Mouse (Mus musculus) ES-E14 (cell line): ENCODE measurements around the gene Mpp4. TPM values are rescaled to one million over a fixed set of nuclear protein-coding genes. Genes with fewer than 3 reads are reported as not detected.

Experiments
- DNase-seq: peaks from one replicate; pipeline ENCODE4 v3.0.0-alpha.2; 2013; ENCODE audit warnings: low read depth, low spot score
- H3K27ac ChIP-seq: 2 replicates; pipeline ENCODE4 v1.5.1; 2012; ENCODE audit warnings: low read depth, mild to moderate bottlenecking, low read length, moderate library complexity, mixed read lengths; ENCODE audit not compliant: poor library complexity, insufficient read depth, severe bottlenecking
- H3K36me3 ChIP-seq: 2 replicates; pipeline ENCODE4 v1.6.1; 2012; ENCODE audit warnings: mild to moderate bottlenecking, low read length, moderate library complexity, mixed read lengths; ENCODE audit not compliant: control insufficient read depth, poor library complexity, insufficient read depth, severe bottlenecking
- H3K4me1 ChIP-seq, 2 experiments: fragments of 150-350 bp in 1 of 2; sonication (generic) in 1 of 2; 2 replicates each; pipeline ENCODE4 v1.6.1; 2012; ENCODE audit warnings: low read length in 2 of 2, mild to moderate bottlenecking in 1 of 2, mixed read lengths in 1 of 2; ENCODE audit not compliant: control insufficient read depth in 2 of 2, insufficient read depth in 2 of 2, poor library complexity in 1 of 2
- H3K4me3 ChIP-seq, 2 experiments: fragments of 150-350 bp in 1 of 2; sonication (generic) in 1 of 2; 2 replicates each; pipeline ENCODE4 v1.5.1; 2012; ENCODE audit warnings: low read length in 2 of 2, low read depth in 1 of 2, mild to moderate bottlenecking in 1 of 2, mixed read lengths in 1 of 2; ENCODE audit not compliant: insufficient read depth in 1 of 2, poor library complexity in 1 of 2, severe bottlenecking in 1 of 2
- H3K9ac ChIP-seq: 2 replicates; pipeline ENCODE4 v1.6.1; 2012; ENCODE audit warnings: low read depth, mild to moderate bottlenecking, low read length, mixed read lengths; ENCODE audit not compliant: poor library complexity, insufficient read depth, severe bottlenecking
- H3K9me3 ChIP-seq: fragments of 150-350 bp; sonication (generic); 2 replicates; pipeline ENCODE4 v1.6.1; 2012; ENCODE audit warnings: low read depth, mild to moderate bottlenecking, low read length; ENCODE audit not compliant: control insufficient read depth, insufficient read depth
- CHD2 ChIP-seq: IDR thresholded peaks from 2 replicates; pipeline ENCODE4 v1.6.1; 2014; ENCODE audit warnings: mild to moderate bottlenecking, low read depth, low read length, inconsistent platforms
- HCFC1 ChIP-seq: IDR thresholded peaks from 2 replicates; pipeline ENCODE4 v1.6.1; 2012; ENCODE audit warnings: low read length, inconsistent platforms, borderline replicate concordance; ENCODE audit not compliant: insufficient read depth
- MAFK ChIP-seq: IDR thresholded peaks from 2 replicates; pipeline ENCODE4 v1.6.1; 2014; ENCODE audit warnings: mild to moderate bottlenecking, low read depth, low read length, inconsistent platforms; ENCODE audit not compliant: insufficient read depth
- ZC3H11A ChIP-seq: IDR thresholded peaks from 2 replicates; pipeline ENCODE4 v1.6.1; 2012; ENCODE audit warnings: low read depth, mild to moderate bottlenecking, inconsistent platforms, low read length, borderline replicate concordance
- ZNF384 ChIP-seq: IDR thresholded peaks from 2 replicates; pipeline ENCODE4 v1.6.1; 2012; ENCODE audit warnings: low read depth, low read length, inconsistent platforms
- in situ Hi-C, 2 experiments: fragments of 600-800 bp; cut with MboI; formaldehyde crosslinking; loops; one replicate each; pipeline ENCODE4 v1.15.1; 2025; ENCODE audit warnings: low sequenced_read_pairs in 2 of 2, inconsistent platforms in 1 of 2; ENCODE audit not compliant: unreplicated experiment in 2 of 2
- total RNA-seq: library from RNA; depleted of rRNA; stranded (reverse); fragments of 300-350 nt; gene quantifications from 2 replicates; pipeline ENCODE4 v1.2.3, GENCODE M21; 2012

Gene Mpp4
- total RNA-seq, 1 experiment: 1.2 TPM

GRCm38 (mm10) chr1:59159136-59159535, 4.1 kb downstream of the Mpp4 start:
- in situ Hi-C loops: no loop called here
- Histone ChIP-seq H3K9me3 (no peaks in the 10 kb centered on the region), H3K27ac (no peak overlapping the region), H3K9ac (no peak overlapping the region), H3K4me1 (peaks cover 0 to 3% of the 10 kb centered on the region in 2 experiments; a peak in 1 of 4 replicates), H3K4me3 (no peak overlapping the region), H3K36me3 (peaks cover 6% of the 10 kb centered on the region; the same call in 1 of the 2 replicates)
- no peak for TF ChIP-seq ZC3H11A
- TF ChIP-seq ZNF384: no peak
- no peak for TF ChIP-seq HCFC1
- TF ChIP-seq MAFK: no peak
- no peak for TF ChIP-seq CHD2
- DNase-seq: no peak

- in situ Hi-C loops: no loop called here
- Histone ChIP-seq H3K36me3 (peaks cover 6% of the 10 kb centered on the region; the same call in 1 of the 2 replicates), H3K27ac (no peak overlapping the region), H3K9ac (no peak overlapping the region), H3K9me3 (no peaks in the 10 kb centered on the region), H3K4me3 (no peak overlapping the region), H3K4me1 (peaks cover 0 to 3% of the 10 kb centered on the region in 2 experiments; a peak in 1 of 4 replicates)
- TF ChIP-seq HCFC1 (no peak), CHD2 (no peak), MAFK (no peak), ZC3H11A (no peak), ZNF384 (no peak)
- no peak for DNase-seq
Observed at GRCm38 (mm10) chr1:59158498-59158897, 4.7 kb downstream of the Mpp4 start.

- TF ChIP-seq CHD2 (no peak), ZNF384 (no peak), ZC3H11A (no peak), HCFC1 (no peak), MAFK (no peak)
- no peak for DNase-seq
- Histone ChIP-seq H3K4me3 (no peak overlapping the region), H3K9me3 (no peaks in the 10 kb centered on the region), H3K4me1 (peaks cover 0 to 3% of the 10 kb centered on the region in 2 experiments; a peak in 1 of 4 replicates), H3K36me3 (0 out of 2 replicates have a peak, but pooled peaks cover 2% of the 10 kb centered on the region), H3K9ac (no peak overlapping the region), H3K27ac (no peak overlapping the region)
- in situ Hi-C loops: no loop called here
Observed at GRCm38 (mm10) chr1:59157846-59158245, 5.3 kb downstream of the Mpp4 start.

- no peaks in the 10 kb centered on the region for H3K4me1 ChIP-seq
- H3K4me3 ChIP-seq: no peak overlapping the region
- no peak for TF ChIP-seq CHD2
- TF ChIP-seq MAFK: no peak
- no peak for TF ChIP-seq ZC3H11A
- TF ChIP-seq HCFC1: no peak
- TF ChIP-seq ZNF384: no peak
- H3K27ac ChIP-seq: no peak overlapping the region
- DNase-seq: no peak
- H3K36me3 ChIP-seq: no peaks in the 10 kb centered on the region
- no peaks in the 10 kb centered on the region; the same call in 1 of the 2 replicates for H3K9me3 ChIP-seq
- in situ Hi-C loops: no loop called here
- H3K9ac ChIP-seq: no peak overlapping the region
Observed at GRCm38 (mm10) chr1:59152346-59152745, 10.8 kb downstream of the Mpp4 start.

GRCm38 (mm10) chr1:59150542-59150941, 12.6 kb downstream of the Mpp4 start:
- DNase-seq: no peak
- Histone ChIP-seq H3K27ac (no peak overlapping the region), H3K4me1 (no peaks in the 10 kb centered on the region), H3K4me3 (no peak overlapping the region), H3K36me3 (no peaks in the 10 kb centered on the region), H3K9ac (no peak overlapping the region), H3K9me3 (no peaks in the 10 kb centered on the region; the same call in 1 of the 2 replicates)
- no peak for TF ChIP-seq HCFC1
- no peak for TF ChIP-seq CHD2
- no peak for TF ChIP-seq ZNF384
- no peak for TF ChIP-seq MAFK
- TF ChIP-seq ZC3H11A: no peak
- in situ Hi-C loops: no loop called here
